Mouse (Mus musculus) heart, adult 2 months (tissue): ENCODE data around the gene Bmp7. TPM values are rescaled to one million over a fixed set of nuclear protein-coding genes. Genes with fewer than 3 reads are reported as not detected.
A peak's percentile ranks its signal among the peaks of the same experiment; 100 is the strongest.

Experiments used
- DNase-seq, 2 experiments: peaks; one replicate each; pipeline ENCODE4 v3.0.0; 2021
- H3K27ac ChIP-seq: fragments of 200-600 bp; 2 replicates; pipeline ENCODE4 v1.8.1; 2022
- H3K27me3 ChIP-seq: fragments of 200-500 bp; 2 replicates; pipeline ENCODE4 v1.6.1; 2012; ENCODE audit warnings: mild to moderate bottlenecking, low read length, inconsistent platforms, mixed read lengths; ENCODE audit not compliant: control insufficient read depth, insufficient read depth
- H3K36me3 ChIP-seq: fragments of 200-500 bp; 2 replicates; pipeline ENCODE4 v1.6.1; 2012; ENCODE audit warnings: low read length, inconsistent platforms; ENCODE audit not compliant: control insufficient read depth, insufficient read depth
- H3K4me1 ChIP-seq: fragments of 200-500 bp; 2 replicates; pipeline ENCODE4 v1.6.1; 2011; ENCODE audit warnings: low read length; ENCODE audit not compliant: control insufficient read depth, insufficient read depth
- H3K4me3 ChIP-seq: fragments of 200-600 bp; 2 replicates; pipeline ENCODE4 v1.8.1; 2022
- H3K79me2 ChIP-seq: fragments of 200-500 bp; replicated peaks from 2 replicates; pipeline ENCODE4 v1.6.1; 2012; ENCODE audit warnings: mild to moderate bottlenecking, inconsistent platforms, low read length, moderate library complexity, mixed read lengths; ENCODE audit not compliant: control insufficient read depth, insufficient read depth
- H3K9ac ChIP-seq: fragments of 200-500 bp; 2 replicates; pipeline ENCODE4 v1.6.1; 2012; ENCODE audit warnings: low read depth, mild to moderate bottlenecking, control low read depth, inconsistent platforms, low read length, mixed read lengths
- CTCF ChIP-seq: fragments of 200-600 bp; IDR thresholded peaks from 2 replicates; pipeline ENCODE4 v1.8.1; 2022; ENCODE audit warnings: antibody characterized with exemption, mild to moderate bottlenecking, moderate library complexity
- EP300 ChIP-seq: fragments of 200-500 bp; IDR thresholded peaks from 2 replicates; pipeline ENCODE4 v1.6.1; 2011; ENCODE audit warnings: low read depth, low read length, control low read depth; ENCODE audit not compliant: insufficient read depth
- POLR2A ChIP-seq: fragments of 200-500 bp; IDR thresholded peaks from 2 replicates; pipeline ENCODE4 v1.6.1; 2011; ENCODE audit warnings: mild to moderate bottlenecking, low read depth, low read length, control low read depth; ENCODE audit not compliant: insufficient read depth
- WGBS: fragments of 180-500 bp; shearing (Covaris S2); methylation state at CpG from one replicate; pipeline ENCODE4 v1.1.7; 2018; 5-methylcytosine and 5-hydroxymethylcytosine counted together
- intact Hi-C: fragments of 180-260 bp; cut with DNase I; formaldehyde crosslinking; loops from one replicate; pipeline ENCODE4 v1.15.1; 2025
- microRNA-seq, 2 experiments: library from miRNA; unstranded; fragments of <30 nt; microRNA quantifications; one replicate each; pipeline ENCODE4 v1.2.0; 2021
- polyA plus RNA-seq: library from polyadenylated mRNA; depleted of rRNA; stranded (reverse); fragments of >200 nt; gene quantifications from 2 replicates; pipeline ENCODE4 v1.2.3, GENCODE M21; 2012; rRNA removed
- total RNA-seq, 2 experiments: library from RNA; stranded (reverse); gene quantifications; 2 replicates each; pipeline ENCODE4 v1.2.3; 2021

The Bmp7 gene
- total and polyA plus RNA-seq, 3 experiments: 0.86 to 2.1 (median 0.94) TPM

- intact Hi-C loops: loop anchor here (5.0 to 10.0 kb wide), 2 partner anchors 348 to 739 kb away; no protein-coding TSS in a partner anchor
- Histone ChIP-seq H3K36me3 (no peaks in the 10 kb centered on the region), H3K9ac (no peak overlapping the region), H3K79me2 (no peaks in the 10 kb centered on the region), H3K27me3 (no peaks in the 10 kb centered on the region), H3K4me1 (no peaks in the 10 kb centered on the region), H3K4me3 (no peak overlapping the region), H3K27ac (no peak overlapping the region)
- TF ChIP-seq CTCF (no peak), POLR2A (no peak), EP300 (no peak)
- 80% methylated on average over 11 of the region's 11 CpGs for WGBS
- DNase-seq: no peak
Observed at GRCm38 (mm10) chr2:172825785-172826145, 114.4 kb downstream of the Bmp7 start.

- Histone ChIP-seq H3K27me3 (no peaks in the 10 kb centered on the region), H3K79me2 (no peaks in the 10 kb centered on the region), H3K36me3 (no peaks in the 10 kb centered on the region), H3K4me1 (no peaks in the 10 kb centered on the region), H3K4me3 (no peak overlapping the region), H3K27ac (no peak overlapping the region), H3K9ac (no peak overlapping the region)
- WGBS: 17% methylated on average over 43 of the region's 43 CpGs
- peak; percentile 50 to 51 for DNase-seq
- intact Hi-C loops: loop anchor here (5.0 to 10.0 kb wide), 2 partner anchors 348 to 740 kb away; no protein-coding TSS in a partner anchor
- no peak for TF ChIP-seq POLR2A
- TF ChIP-seq CTCF: peak; percentile 72
Observed at GRCm38 (mm10) chr2:172824906-172825784, 115.0 kb downstream of the Bmp7 start.

DNA sequence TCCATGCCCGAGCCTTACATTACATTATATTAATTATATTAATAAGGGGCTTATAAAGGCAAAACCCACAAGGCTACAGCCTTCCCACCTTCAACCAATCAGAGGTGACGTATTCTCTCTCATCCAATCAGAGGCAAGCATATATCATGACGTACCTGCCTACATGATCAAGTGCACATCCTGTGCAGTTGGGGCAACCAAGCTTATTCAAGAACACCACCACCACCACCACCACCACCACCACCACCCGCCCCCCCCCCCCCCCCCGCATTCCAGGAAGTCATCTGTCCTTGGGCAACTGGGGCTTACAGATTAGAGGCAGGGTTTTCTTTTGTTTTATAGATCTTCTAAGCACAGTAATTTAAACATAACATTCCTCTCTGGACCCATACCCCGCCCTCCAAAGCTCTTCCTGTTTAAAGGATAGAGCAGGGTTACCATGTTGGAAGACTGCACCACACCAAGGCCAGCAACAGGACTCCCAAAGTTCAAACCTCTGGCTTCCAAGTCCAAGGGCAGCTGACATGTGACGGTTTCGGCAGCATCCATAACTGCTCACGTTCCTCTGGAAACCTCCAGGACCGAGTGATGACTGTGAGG, 121.4 kb downstream of the Bmp7 start:
- DNase-seq: no peak
- Histone ChIP-seq H3K4me3 (no peak overlapping the region), H3K4me1 (no peaks in the 10 kb centered on the region), H3K9ac (no peak overlapping the region), H3K27ac (no peak overlapping the region), H3K79me2 (no peaks in the 10 kb centered on the region), H3K36me3 (no peaks in the 10 kb centered on the region), H3K27me3 (no peaks in the 10 kb centered on the region)
- intact Hi-C loops: no loop called here
- WGBS: 67% methylated on average over 10 of the region's 10 CpGs
- TF ChIP-seq POLR2A (no peak), EP300 (no peak), CTCF (no peak)

Small RNA genes lying within 50 kb of the gene (microRNA-seq; reads per million reads assigned to microRNA genes)
- 0 reads per million in 2 experiments for gene Gm22773

Other genes with a start within 250 kb of the Bmp7 start
- gene Spo11, start 37.4 kb upstream of the Bmp7 start, total RNA-seq: not detected
- gene Spo11, start 37.4 kb upstream of the Bmp7 start, polyA plus RNA-seq: 0.14 TPM in 1 of 2 replicates, not detected in the other
- 10 to 100 TPM; 22.8 to 23.0 TPM for gene Rae1, start 59.8 kb upstream of the Bmp7 start, total RNA-seq
- gene Rae1, start 59.8 kb upstream of the Bmp7 start, polyA plus RNA-seq: 27.8 and 44.8 TPM in 2 replicates
- gene Rbm38, start 80.2 kb upstream of the Bmp7 start, total RNA-seq: 100 to 1,000 TPM; 173 to 203 TPM
- 342 and 529 TPM in 2 replicates for gene Rbm38, start 80.2 kb upstream of the Bmp7 start, polyA plus RNA-seq
- gene Ctcfl, start 179.2 kb upstream of the Bmp7 start, total RNA-seq: under 1 TPM; 0.08 to 0.11 TPM
- gene Ctcfl, start 179.2 kb upstream of the Bmp7 start, polyA plus RNA-seq: 0.06 TPM in 1 of 2 replicates, not detected in the other
- gene Pck1, start 212.7 kb upstream of the Bmp7 start, total RNA-seq: 10 to 100 TPM; 18.0 to 20.5 TPM
- gene Pck1, start 212.7 kb upstream of the Bmp7 start, polyA plus RNA-seq: 12.4 and 35.3 TPM in 2 replicates